Mouse (Mus musculus): ENCODE data around the gene Mybpc3.

The Mybpc3 gene

GRCm38 (mm10) chr2:91121011-91121410 is 3.1 kb downstream of the Mybpc3 start:
- no peak for DNase-seq (ENCODE audit: low spot score in 2 of 2)

GRCm38 (mm10) chr2:91121497-91121896 is 3.6 kb downstream of the Mybpc3 start:
- no peak for DNase-seq (ENCODE audit: low spot score in 2 of 2)

- DNase-seq (ENCODE audit: low spot score in 2 of 2): no peak
Measured at GRCm38 (mm10) chr2:91123521-91123920, 5.6 kb downstream of the Mybpc3 start.

GRCm38 (mm10) chr2:91125101-91125500 is 7.2 kb downstream of the Mybpc3 start:
- no peak for DNase-seq (ENCODE audit: low spot score in 2 of 2)

- no peak for DNase-seq (ENCODE audit: low spot score in 2 of 2)
Measured at GRCm38 (mm10) chr2:91128761-91129160, 10.8 kb downstream of the Mybpc3 start.

GRCm38 (mm10) chr2:91130126-91130525 is 12.2 kb downstream of the Mybpc3 start:
- no peak for DNase-seq (ENCODE audit: low spot score in 2 of 2)

GRCm38 (mm10) chr2:91131251-91131650 is 13.3 kb downstream of the Mybpc3 start:
- DNase-seq (ENCODE audit: low spot score in 2 of 2): no peak

- DNase-seq (ENCODE audit: low spot score in 2 of 2): no peak
Measured at GRCm38 (mm10) chr2:91132035-91132434, 14.1 kb downstream of the Mybpc3 start.

- DNase-seq (ENCODE audit: low spot score in 2 of 2): no peak
Measured at GRCm38 (mm10) chr2:91136513-91137412, 18.8 kb downstream of the Mybpc3 start.

GRCm38 (mm10) chr2:91137481-91137880 is 19.5 kb downstream of the Mybpc3 start:
- DNase-seq (ENCODE audit: low spot score in 2 of 2): no peak

GRCm38 (mm10) chr2:91139311-91139710 is 21.4 kb downstream of the Mybpc3 start:
- DNase-seq (ENCODE audit: low spot score in 2 of 2): no peak

GRCm38 (mm10) chr2:91139764-91140163 is 21.8 kb downstream of the Mybpc3 start:
- no peak for DNase-seq (ENCODE audit: low spot score in 2 of 2)

GRCm38 (mm10) chr2:91142920-91143319 is 25.0 kb downstream of the Mybpc3 start:
- no peak for DNase-seq (ENCODE audit: low spot score in 2 of 2)

GRCm38 (mm10) chr2:91143401-91143800 is 25.5 kb downstream of the Mybpc3 start:
- DNase-seq (ENCODE audit: low spot score in 2 of 2): peak in 1 of 2 experiments; percentile 52

- no peak for DNase-seq (ENCODE audit: low spot score in 2 of 2)
Measured at GRCm38 (mm10) chr2:91148101-91148500, 30.2 kb downstream of the Mybpc3 start.

- no peak for DNase-seq (ENCODE audit: low spot score in 2 of 2)
Measured at GRCm38 (mm10) chr2:91151331-91151730, 33.4 kb downstream of the Mybpc3 start.

- no peak for DNase-seq (ENCODE audit: low spot score in 2 of 2)
Measured at GRCm38 (mm10) chr2:91152885-91153377, 35.0 kb downstream of the Mybpc3 start.

GRCm38 (mm10) chr2:91154091-91154490 is 36.1 kb downstream of the Mybpc3 start:
- DNase-seq (ENCODE audit: low spot score in 2 of 2): no peak

- no peak for DNase-seq (ENCODE audit: low spot score in 2 of 2)
Measured at GRCm38 (mm10) chr2:91157002-91157752, 39.2 kb downstream of the Mybpc3 start.

GRCm38 (mm10) chr2:91160591-91160990 is 42.6 kb downstream of the Mybpc3 start:
- no peak for DNase-seq (ENCODE audit: low spot score in 2 of 2)

- DNase-seq (ENCODE audit: low spot score in 2 of 2): no peak
Measured at GRCm38 (mm10) chr2:91162952-91163351, 45.0 kb downstream of the Mybpc3 start.

GRCm38 (mm10) chr2:91163532-91163931 is 45.6 kb downstream of the Mybpc3 start:
- no peak for DNase-seq (ENCODE audit: low spot score in 2 of 2)

- no peak for DNase-seq (ENCODE audit: low spot score in 2 of 2)
Measured at GRCm38 (mm10) chr2:91164991-91165390, 47.0 kb downstream of the Mybpc3 start.
